Mouse (Mus musculus): ENCODE results near the gene Olfr917.

DNA sequence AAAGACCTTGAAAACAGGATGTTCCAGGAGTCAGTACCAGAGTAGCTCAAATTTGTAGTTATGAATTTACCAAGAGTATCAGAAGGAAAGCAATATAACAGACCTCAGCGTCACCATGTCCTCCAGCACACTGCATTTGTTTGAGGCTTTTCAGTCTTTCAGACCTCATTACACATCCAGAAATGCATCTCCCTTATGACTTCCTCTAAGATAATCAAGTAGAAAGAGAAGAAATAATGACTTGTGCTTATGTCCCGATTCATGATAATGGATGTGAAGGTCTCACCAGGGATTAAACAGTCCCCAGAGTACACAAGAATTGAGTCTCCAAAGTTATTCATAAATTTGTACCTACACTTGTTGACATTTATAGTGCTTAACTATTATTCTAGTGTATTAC, 8.9 kb upstream of the Olfr917 start, which contains the start of gene Olfr918:
- TF ChIP-seq CTCF (IDR thresholded peaks at IDR 0.05; ENCODE audit: low read depth) (no peak), EP300 (IDR thresholded peaks at IDR 0.05; ENCODE audit: low read depth) (no peak)
